Mouse (Mus musculus) small intestine, adult 2 months (tissue): ENCODE results near the gene E2f4.

Experiments used
- CTCF ChIP-seq: fragments of 200-500 bp; IDR thresholded peaks from 2 replicates; pipeline ENCODE4 v1.5.1; 2012; ENCODE audit warnings: low read depth, mild to moderate bottlenecking, control low read depth, inconsistent platforms, low read length, moderate library complexity, mixed read lengths; ENCODE audit not compliant: insufficient replicate concordance, insufficient read length; ENCODE audit errors: extremely low read depth
- POLR2A ChIP-seq: fragments of 200-500 bp; IDR thresholded peaks from 2 replicates; pipeline ENCODE4 v1.6.1; 2012; ENCODE audit warnings: low read depth, mild to moderate bottlenecking, control low read depth, inconsistent platforms, low read length, moderate library complexity

GRCm38 (mm10) chr8:105342768-105343167 lies 45.3 kb downstream of the E2f4 start:
- TF ChIP-seq CTCF = no peak
- no peak for TF ChIP-seq POLR2A
